Mouse (Mus musculus): ENCODE measurements around the gene Ppp1cb.

- no peak for TF ChIP-seq CTCF (IDR thresholded peaks at IDR 0.05; ENCODE audit: insufficient read depth, low read depth, low read length)
- no peak for TF ChIP-seq POLR2A (IDR thresholded peaks at IDR 0.05; ENCODE audit: insufficient read depth, low read depth, low read length)
Measured at GRCm38 (mm10) chr5:32478972-32479371, 20.3 kb downstream of the Ppp1cb start.

Data from olfactory bulb, adult 2 months (tissue).